Mouse (Mus musculus): ENCODE measurements around the gene Zfp146. TPM values are rescaled to one million over a fixed set of nuclear protein-coding genes. Genes with fewer than 3 reads are reported as not detected.

The Zfp146 gene
- polyA plus RNA-seq (2012; rRNA removed) = 19.5 and 20.2 TPM in 2 replicates

GRCm38 (mm10) chr7:30169583-30170282 lies at the start of gene Zfp146:
Gene Zfp146, minus strand, starts transcription at chr7:30169750.

DNA sequence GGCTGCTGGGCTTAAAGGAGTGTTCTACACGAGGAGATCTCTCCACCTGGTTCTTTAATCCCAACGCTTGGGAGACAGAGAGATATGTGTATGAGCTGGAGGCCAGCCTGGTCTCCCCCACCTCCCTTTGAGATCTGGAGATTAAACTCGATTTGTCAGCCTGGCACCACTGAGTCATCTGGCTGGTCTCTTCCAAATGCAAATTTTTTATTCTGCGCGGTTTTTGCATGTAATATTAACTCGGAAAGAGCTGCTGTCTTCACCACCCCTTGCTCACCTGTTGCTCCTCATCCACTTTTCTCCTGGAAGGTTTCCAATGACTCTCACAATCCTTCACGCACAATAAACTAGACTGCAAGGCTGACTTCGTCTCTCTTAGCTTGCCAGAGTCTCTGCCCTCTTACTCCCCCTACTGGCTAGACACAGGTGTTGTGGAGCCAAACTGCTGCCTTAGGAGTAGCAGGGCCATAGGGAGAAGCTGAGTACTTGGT lies 29.0 kb upstream of the Zfp146 start, which contains the start of gene Capns1:
Capns1 (minus strand) TSS at position 331 of the 491 bp plus-strand sequence.

GRCm38 (mm10) chr7:30183879-30184289 lies 14.3 kb upstream of the Zfp146 start, which contains the start of gene Cox7a1:
Gene Cox7a1, plus strand, starts transcription at chr7:30184144.

DNA sequence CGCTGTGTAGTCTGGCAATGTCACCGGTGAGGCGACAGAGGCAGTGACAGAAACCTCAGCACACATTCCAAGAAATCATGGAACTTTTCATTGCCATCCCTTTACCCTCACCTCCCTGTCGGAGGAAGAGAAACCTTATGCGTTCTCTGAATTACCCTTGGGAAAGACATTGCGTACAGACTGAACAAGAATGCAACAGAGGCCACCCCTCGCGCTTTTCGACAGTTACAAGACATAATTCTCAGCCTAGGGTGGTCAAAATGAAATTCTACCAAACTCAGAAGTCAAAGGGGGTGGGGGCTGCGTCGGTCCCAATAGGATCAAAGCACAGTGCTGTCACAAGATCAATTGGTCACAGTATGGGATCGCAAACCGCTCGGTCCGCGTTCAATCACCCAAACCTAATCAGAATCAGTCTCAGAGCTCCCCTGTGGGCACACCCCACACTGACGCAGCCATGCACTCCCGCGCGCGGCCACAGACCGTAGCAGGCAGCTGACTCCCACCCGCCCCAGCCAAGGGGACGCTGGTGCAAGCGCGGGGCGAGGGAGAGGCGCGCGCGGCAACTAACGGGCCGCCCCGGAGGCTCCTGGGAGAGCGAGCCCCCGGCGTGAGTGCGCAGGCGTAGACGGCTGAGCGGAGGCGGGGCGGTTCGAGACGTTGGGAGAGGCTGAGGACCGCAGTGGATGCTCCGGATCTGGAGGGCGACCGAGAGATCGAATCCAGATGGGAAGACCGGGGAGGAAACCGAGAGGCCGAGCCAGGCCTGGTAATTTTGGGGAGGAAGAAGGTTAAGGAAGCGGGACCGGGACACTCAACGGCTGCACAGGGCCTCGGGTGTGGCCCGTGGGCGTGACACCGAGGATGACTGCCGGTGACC lies 48.0 kb downstream of the Zfp146 start, which contains the start of gene Zfp382:
Zfp382 (plus strand) TSS at position 635 of the 880 bp plus-strand sequence.

Other genes starting within 250 kb of the Zfp146 start
- 1.4 TPM in 2 replicates for gene Zfp74, start 215.7 kb downstream of the Zfp146 start, polyA plus RNA-seq (2012; rRNA removed)
- gene Zfp568, start 185.8 kb downstream of the Zfp146 start, polyA plus RNA-seq (2012; rRNA removed) = 6.4 and 7.6 TPM in 2 replicates
- 0.67 and 0.68 TPM in 2 replicates for gene Zfp14, start 118.4 kb downstream of the Zfp146 start, polyA plus RNA-seq (2012; rRNA removed)
- gene Zfp82, start 96.8 kb downstream of the Zfp146 start, polyA plus RNA-seq (2012; rRNA removed) = 0.34 and 0.35 TPM in 2 replicates
- 0.04 and 0.05 TPM in 2 replicates for gene Gm26920, start 79.3 kb downstream of the Zfp146 start, polyA plus RNA-seq (2012; rRNA removed)
- gene Zfp566, start 79.2 kb downstream of the Zfp146 start, polyA plus RNA-seq (2012; rRNA removed) = 0.59 and 0.87 TPM in 2 replicates
- 7.9 and 8.2 TPM in 2 replicates for gene Zfp260, start 75.0 kb downstream of the Zfp146 start, polyA plus RNA-seq (2012; rRNA removed)
- 0.58 and 0.79 TPM in 2 replicates for gene Zfp382, start 47.8 kb downstream of the Zfp146 start, polyA plus RNA-seq (2012; rRNA removed)
- 8.5 and 12.2 TPM in 2 replicates for gene Cox7a1, start 14.4 kb upstream of the Zfp146 start, polyA plus RNA-seq (2012; rRNA removed)
- gene Capns1, start 29.1 kb upstream of the Zfp146 start, polyA plus RNA-seq (2012; rRNA removed) = 118 and 128 TPM in 2 replicates
- 52.4 and 53.8 TPM in 2 replicates for gene Polr2i, start 62.2 kb upstream of the Zfp146 start, polyA plus RNA-seq (2012; rRNA removed)
- gene Tbcb, start 62.5 kb upstream of the Zfp146 start, polyA plus RNA-seq (2012; rRNA removed) = 16.3 and 18.1 TPM in 2 replicates
- gene Ovol3, start 66.0 kb upstream of the Zfp146 start, polyA plus RNA-seq (2012; rRNA removed) = not detected in 2 replicates
- gene Thap8, start 110.3 kb upstream of the Zfp146 start, polyA plus RNA-seq (2012; rRNA removed) = 0.03 and 0.06 TPM in 2 replicates
- gene Wdr62, start 110.7 kb upstream of the Zfp146 start, polyA plus RNA-seq (2012; rRNA removed) = 7.1 and 8.5 TPM in 2 replicates
- gene Clip3, start 122.0 kb upstream of the Zfp146 start, polyA plus RNA-seq (2012; rRNA removed) = 0.48 and 1.3 TPM in 2 replicates
- gene Alkbh6, start 139.0 kb upstream of the Zfp146 start, polyA plus RNA-seq (2012; rRNA removed) = 18.7 and 21.2 TPM in 2 replicates
- 33.6 and 40.1 TPM in 2 replicates for gene Syne4, start 145.1 kb upstream of the Zfp146 start, polyA plus RNA-seq (2012; rRNA removed)
- 0.35 and 0.37 TPM in 2 replicates for gene E130208F15Rik, start 152.0 kb upstream of the Zfp146 start, polyA plus RNA-seq (2012; rRNA removed)
- 6.4 and 7.1 TPM in 2 replicates for gene Sdhaf1, start 154.1 kb upstream of the Zfp146 start, polyA plus RNA-seq (2012; rRNA removed)
- 4.1 and 4.2 TPM in 2 replicates for gene Lrfn3, start 193.0 kb upstream of the Zfp146 start, polyA plus RNA-seq (2012; rRNA removed)
- 219 and 235 TPM in 2 replicates for gene Tyrobp, start 244.0 kb upstream of the Zfp146 start, polyA plus RNA-seq (2012; rRNA removed)